Mouse (Mus musculus): Measurements from ENCODE around the gene Slc18a2. TPM values are rescaled to one million over a fixed set of nuclear protein-coding genes. Genes with fewer than 3 reads are reported as not detected.

The Slc18a2 gene
- total and polyA plus RNA-seq, 2 experiments = 0.04 to 0.28 TPM

DNA sequence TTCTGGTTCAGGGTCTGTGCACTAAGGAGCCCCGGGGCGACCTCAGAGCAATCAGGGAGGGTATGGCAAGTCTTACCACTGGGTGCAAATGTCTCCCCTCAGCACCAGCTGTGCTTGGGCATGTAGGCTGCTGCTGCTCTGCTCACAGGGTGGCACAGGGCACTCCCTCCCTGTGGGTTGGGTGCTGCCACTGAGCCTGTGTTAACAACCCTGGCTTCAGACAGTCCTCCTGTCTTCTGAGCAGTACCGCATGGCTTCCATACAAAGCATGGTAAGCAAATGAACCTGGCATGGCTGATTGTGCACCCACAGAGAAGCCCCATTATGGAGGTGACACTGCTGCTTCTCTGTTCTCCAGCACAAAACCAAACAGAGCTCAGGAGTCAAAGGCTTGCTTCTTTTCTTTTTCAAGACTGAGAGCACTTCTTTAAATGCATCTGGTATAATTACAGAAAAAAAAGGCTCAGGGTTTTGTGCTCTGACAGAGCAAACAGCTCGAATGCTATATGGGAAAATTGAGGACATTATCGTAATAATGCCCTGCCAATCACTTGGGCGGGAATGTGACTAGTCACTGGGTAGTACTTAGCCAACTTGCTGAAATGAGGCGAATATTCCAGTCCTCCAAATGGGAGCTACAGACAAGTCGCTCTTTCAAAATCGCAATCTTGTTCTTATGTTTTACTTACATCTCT, 4.3 kb downstream of the Slc18a2 start:
- Histone ChIP-seq H3K4me3 (ENCODE audit: insufficient read depth, low read depth, low read length) (no peak overlapping the region), H3K79me2 (ENCODE audit: control insufficient read depth, insufficient read depth, low read length) (no peaks in the 10 kb centered on the region)

DNA sequence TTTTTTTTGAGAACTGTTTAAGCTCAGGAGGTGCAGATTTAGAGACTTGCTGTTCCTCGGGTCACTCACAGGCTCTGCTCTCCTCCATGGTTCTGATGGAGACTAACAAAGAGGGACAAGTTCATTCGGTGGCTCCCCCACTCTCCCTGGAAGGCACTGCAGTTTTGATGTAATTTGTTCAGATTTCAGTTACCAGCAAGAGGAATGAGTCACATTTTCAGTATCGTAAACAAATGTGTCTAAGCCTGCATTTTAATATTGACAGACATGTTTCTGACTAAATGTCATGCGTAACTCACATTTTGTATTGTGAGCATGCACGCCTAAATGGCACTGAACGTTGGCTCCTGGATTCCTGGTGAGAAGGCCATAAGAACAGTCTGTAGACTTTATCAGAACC, 5.2 kb downstream of the Slc18a2 start:
- Histone ChIP-seq H3K9ac (ENCODE audit: low read depth, low read length) (no peak overlapping the region), H3K79me2 (ENCODE audit: control insufficient read depth, insufficient read depth, low read length) (no peaks in the 10 kb centered on the region), H3K27ac (replicated peaks; ENCODE audit: insufficient read depth, low read depth, low read length) (no peak overlapping the region), H3K36me3 (ENCODE audit: control insufficient read depth, insufficient read depth, low read length) (no peaks in the 10 kb centered on the region), H3K27me3 (ENCODE audit: control insufficient read depth, insufficient read depth, low read length) (peaks cover 5% of the 10 kb centered on the region), H3K4me3 (ENCODE audit: insufficient read depth, low read depth, low read length) (no peak overlapping the region), H3K4me1 (ENCODE audit: control insufficient read depth, insufficient read depth, low read length) (no peaks in the 10 kb centered on the region)
- TF ChIP-seq CTCF (IDR thresholded peaks at IDR 0.05; ENCODE audit: low read depth, low read length) (no peak), POLR2A (IDR thresholded peaks at IDR 0.05; ENCODE audit: extremely low read depth, insufficient read depth, low read length) (no peak)
- WGBS = 81% methylated on average over 6 of the region's 6 CpGs
- no peak for DNase-seq (ENCODE audit: extremely low read depth, low read depth, low spot score)

More for the DNA sequence above, 4.3 kb downstream of the Slc18a2 start:
- H3K27ac ChIP-seq (replicated peaks; ENCODE audit: insufficient read depth, low read depth, low read length) = no peak overlapping the region
- no peak overlapping the region for H3K9ac ChIP-seq (ENCODE audit: low read depth, low read length)
- 87% methylated on average over 9 of the region's 9 CpGs for WGBS
- no peaks in the 10 kb centered on the region for H3K36me3 ChIP-seq (ENCODE audit: control insufficient read depth, insufficient read depth, low read length)
- peaks cover 9% of the 10 kb centered on the region for H3K27me3 ChIP-seq (ENCODE audit: control insufficient read depth, insufficient read depth, low read length)
- DNase-seq (ENCODE audit: extremely low read depth, low read depth, low spot score) = no peak
- TF ChIP-seq CTCF (IDR thresholded peaks at IDR 0.05; ENCODE audit: low read depth, low read length) (no peak), POLR2A (IDR thresholded peaks at IDR 0.05; ENCODE audit: extremely low read depth, insufficient read depth, low read length) (no peak)
- H3K4me1 ChIP-seq (ENCODE audit: control insufficient read depth, insufficient read depth, low read length) = no peaks in the 10 kb centered on the region

DNA sequence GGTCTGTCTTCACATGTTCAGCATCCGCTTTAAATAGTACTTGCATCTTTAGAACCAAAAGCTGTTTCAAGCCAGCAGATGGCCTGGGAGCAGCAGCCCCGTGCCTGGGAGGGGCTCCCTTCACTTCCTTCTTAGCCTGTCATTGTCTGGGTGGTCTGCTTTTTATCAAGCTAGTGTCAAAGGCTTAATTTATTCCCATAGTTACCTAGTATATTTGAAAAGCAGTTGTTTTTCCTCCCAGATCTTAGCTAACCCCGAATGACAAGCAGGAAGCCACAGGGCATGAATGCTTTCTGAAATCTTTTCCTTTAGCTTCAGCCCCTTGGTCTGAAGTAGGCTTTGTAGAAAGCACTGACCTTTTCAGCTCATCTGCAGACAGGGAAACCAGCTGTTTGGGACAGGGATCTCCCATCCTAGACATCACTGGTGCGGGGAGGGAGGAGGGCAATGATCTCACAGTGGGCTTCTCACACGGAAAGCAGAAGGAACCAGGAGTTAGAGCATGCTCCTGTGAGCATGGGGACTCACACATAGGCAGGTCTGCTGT, 6.8 kb downstream of the Slc18a2 start:
- WGBS = 52% methylated on average over 5 of the region's 5 CpGs
- Histone ChIP-seq H3K79me2 (ENCODE audit: control insufficient read depth, insufficient read depth, low read length) (no peaks in the 10 kb centered on the region), H3K4me3 (ENCODE audit: insufficient read depth, low read depth, low read length) (no peak overlapping the region), H3K27me3 (ENCODE audit: control insufficient read depth, insufficient read depth, low read length) (no peaks in the 10 kb centered on the region), H3K9ac (ENCODE audit: low read depth, low read length) (no peak overlapping the region), H3K36me3 (ENCODE audit: control insufficient read depth, insufficient read depth, low read length) (no peaks in the 10 kb centered on the region), H3K4me1 (ENCODE audit: control insufficient read depth, insufficient read depth, low read length) (no peaks in the 10 kb centered on the region), H3K27ac (replicated peaks; ENCODE audit: insufficient read depth, low read depth, low read length) (no peak overlapping the region)
- TF ChIP-seq POLR2A (IDR thresholded peaks at IDR 0.05; ENCODE audit: extremely low read depth, insufficient read depth, low read length) (no peak), CTCF (IDR thresholded peaks at IDR 0.05; ENCODE audit: low read depth, low read length) (no peak)
- no peak for DNase-seq (ENCODE audit: extremely low read depth, low read depth, low spot score)

DNA sequence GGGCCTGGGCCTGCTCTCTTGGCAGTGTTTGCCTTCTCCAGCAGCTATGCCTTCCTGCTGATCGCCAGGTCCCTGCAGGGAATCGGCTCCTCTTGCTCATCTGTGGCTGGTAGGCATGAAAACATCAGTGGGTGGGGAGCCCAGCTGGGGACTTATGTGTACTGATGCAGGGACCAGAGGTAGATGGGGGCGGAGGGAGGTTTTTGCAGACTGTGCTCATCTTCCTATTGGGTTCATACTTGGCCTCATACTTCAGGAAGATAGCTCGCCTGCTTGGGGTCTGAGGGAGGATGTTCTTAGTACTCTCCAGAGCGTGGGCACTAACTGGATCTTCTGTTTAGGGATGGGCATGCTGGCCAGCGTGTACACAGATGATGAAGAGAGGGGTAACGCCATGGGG, 12.5 kb downstream of the Slc18a2 start:
- no peak for DNase-seq (ENCODE audit: extremely low read depth, low read depth, low spot score)
- no peaks in the 10 kb centered on the region for H3K4me1 ChIP-seq (ENCODE audit: control insufficient read depth, insufficient read depth, low read length)
- H3K27ac ChIP-seq (replicated peaks; ENCODE audit: insufficient read depth, low read depth, low read length) = no peak overlapping the region
- H3K4me3 ChIP-seq (ENCODE audit: insufficient read depth, low read depth, low read length) = no peak overlapping the region
- H3K79me2 ChIP-seq (ENCODE audit: control insufficient read depth, insufficient read depth, low read length) = no peaks in the 10 kb centered on the region
- no peaks in the 10 kb centered on the region for H3K27me3 ChIP-seq (ENCODE audit: control insufficient read depth, insufficient read depth, low read length)
- 90% methylated on average over 7 of the region's 7 CpGs for WGBS
- no peak for TF ChIP-seq POLR2A (IDR thresholded peaks at IDR 0.05; ENCODE audit: extremely low read depth, insufficient read depth, low read length)
- no peak for TF ChIP-seq CTCF (IDR thresholded peaks at IDR 0.05; ENCODE audit: low read depth, low read length)
- H3K9ac ChIP-seq (ENCODE audit: low read depth, low read length) = no peak overlapping the region
- no peaks in the 10 kb centered on the region for H3K36me3 ChIP-seq (ENCODE audit: control insufficient read depth, insufficient read depth, low read length)

DNA sequence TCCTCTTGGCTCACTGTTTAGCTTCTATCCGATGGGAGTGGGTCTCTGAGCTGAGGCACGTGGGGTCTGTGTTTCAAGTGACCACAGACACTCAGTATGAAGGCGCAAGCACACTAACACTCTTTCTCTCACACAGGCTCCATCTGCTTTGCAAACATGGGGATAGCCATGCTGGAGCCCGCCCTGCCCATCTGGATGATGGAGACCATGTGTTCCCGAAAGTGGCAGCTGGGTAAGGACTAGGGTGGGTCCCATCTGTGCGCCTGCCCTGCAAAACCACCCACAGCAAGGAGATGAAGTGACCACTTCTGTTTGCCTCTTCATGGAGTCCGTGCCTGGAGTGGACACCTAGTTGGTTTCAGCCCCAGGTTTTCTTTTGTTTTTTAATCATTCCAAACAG, 15.7 kb downstream of the Slc18a2 start:
- WGBS = 93% methylated on average over 7 of the region's 7 CpGs
- H3K9ac ChIP-seq (ENCODE audit: low read depth, low read length) = no peak overlapping the region
- DNase-seq (ENCODE audit: extremely low read depth, low read depth, low spot score) = no peak
- H3K36me3 ChIP-seq (ENCODE audit: control insufficient read depth, insufficient read depth, low read length) = no peaks in the 10 kb centered on the region
- no peak overlapping the region for H3K27ac ChIP-seq (replicated peaks; ENCODE audit: insufficient read depth, low read depth, low read length)
- TF ChIP-seq POLR2A (IDR thresholded peaks at IDR 0.05; ENCODE audit: extremely low read depth, insufficient read depth, low read length) = no peak
- no peak for TF ChIP-seq CTCF (IDR thresholded peaks at IDR 0.05; ENCODE audit: low read depth, low read length)
- no peaks in the 10 kb centered on the region for H3K79me2 ChIP-seq (ENCODE audit: control insufficient read depth, insufficient read depth, low read length)
- H3K4me3 ChIP-seq (ENCODE audit: insufficient read depth, low read depth, low read length) = no peak overlapping the region
- no peaks in the 10 kb centered on the region for H3K27me3 ChIP-seq (ENCODE audit: control insufficient read depth, insufficient read depth, low read length)
- H3K4me1 ChIP-seq (ENCODE audit: control insufficient read depth, insufficient read depth, low read length) = no peaks in the 10 kb centered on the region

DNA sequence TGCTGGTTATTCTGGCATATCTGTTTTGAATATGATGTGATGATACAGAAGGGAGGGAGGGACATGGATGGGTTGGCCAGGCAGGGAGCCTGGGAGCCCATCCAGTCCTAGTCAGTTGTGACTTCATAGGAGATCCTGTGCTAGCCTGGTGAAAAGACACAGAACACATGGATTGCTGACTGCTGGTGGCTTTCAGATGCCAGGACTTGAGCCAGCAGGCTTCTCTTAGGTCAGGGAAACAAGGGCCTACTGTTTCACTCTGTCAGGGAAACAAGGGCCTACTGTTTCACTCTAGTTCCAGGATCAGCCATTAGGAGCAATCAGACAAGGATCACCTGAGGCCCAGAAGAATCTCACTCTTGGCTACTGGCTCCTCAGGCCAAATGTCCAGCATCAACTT, 20.1 kb downstream of the Slc18a2 start:
- no peaks in the 10 kb centered on the region for H3K36me3 ChIP-seq (ENCODE audit: control insufficient read depth, insufficient read depth, low read length)
- no peak overlapping the region for H3K9ac ChIP-seq (ENCODE audit: low read depth, low read length)
- H3K27ac ChIP-seq (replicated peaks; ENCODE audit: insufficient read depth, low read depth, low read length) = no peak overlapping the region
- H3K27me3 ChIP-seq (ENCODE audit: control insufficient read depth, insufficient read depth, low read length) = no peaks in the 10 kb centered on the region
- no peaks in the 10 kb centered on the region for H3K79me2 ChIP-seq (ENCODE audit: control insufficient read depth, insufficient read depth, low read length)
- DNase-seq (ENCODE audit: extremely low read depth, low read depth, low spot score) = no peak
- no peaks in the 10 kb centered on the region for H3K4me1 ChIP-seq (ENCODE audit: control insufficient read depth, insufficient read depth, low read length)
- no peak for TF ChIP-seq CTCF (IDR thresholded peaks at IDR 0.05; ENCODE audit: low read depth, low read length)
- TF ChIP-seq POLR2A (IDR thresholded peaks at IDR 0.05; ENCODE audit: extremely low read depth, insufficient read depth, low read length) = no peak
- no peak overlapping the region for H3K4me3 ChIP-seq (ENCODE audit: insufficient read depth, low read depth, low read length)

Data from liver, adult 2 months (tissue).